Mouse (Mus musculus): ENCODE data around the gene Trim25.

The Trim25 gene

GRCm38 (mm10) chr11:88998974-88999722 lies at the start of gene Trim25:
Trim25 (plus strand) TSS chr11:88999376.
- DNase-seq = peak in 1 of 2 experiments; percentile 17

DNA sequence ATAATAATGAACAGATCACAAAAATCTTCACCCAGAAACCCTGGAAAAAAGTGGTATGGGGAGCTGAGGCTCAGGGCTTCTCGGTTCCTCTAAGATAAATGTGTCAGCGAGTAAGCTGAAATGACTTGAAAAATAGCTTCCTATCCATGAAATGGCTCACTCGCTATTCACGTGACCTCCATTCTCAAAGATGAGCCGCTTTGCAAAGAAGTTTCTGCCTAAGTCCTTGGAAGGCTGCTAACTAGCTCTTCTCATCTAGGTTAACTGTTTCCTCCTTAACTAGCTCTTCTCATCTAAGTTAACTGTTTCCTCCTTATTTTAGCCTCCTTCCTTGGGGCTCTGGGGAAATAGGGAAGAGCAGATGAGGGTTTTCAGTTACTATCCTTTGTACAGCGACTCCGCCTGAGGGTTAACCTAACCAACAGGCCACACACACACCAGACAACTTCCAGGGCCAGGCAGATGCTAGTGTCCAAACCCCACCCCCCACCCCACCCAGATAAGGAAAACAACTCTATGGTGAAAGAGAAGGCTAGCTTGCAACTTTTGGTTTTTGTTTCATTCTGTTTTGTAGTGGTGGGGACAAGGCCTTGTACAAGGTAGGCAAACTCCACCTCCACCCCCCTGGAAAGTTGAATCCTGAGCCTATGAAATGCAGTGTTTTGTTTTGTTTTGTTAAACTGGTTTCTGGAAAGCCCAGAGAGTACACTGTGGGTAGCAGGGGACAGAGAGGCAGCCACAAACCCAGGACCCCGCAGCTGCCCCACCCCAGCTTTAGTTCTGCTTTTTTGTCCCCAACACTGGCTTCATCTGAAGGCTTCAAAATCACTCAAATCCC lies 49.2 kb upstream of the Trim25 start:
- no peak for DNase-seq

GRCm38 (mm10) chr11:88950640-88951250 lies 48.4 kb upstream of the Trim25 start:
- no peak for DNase-seq

DNA sequence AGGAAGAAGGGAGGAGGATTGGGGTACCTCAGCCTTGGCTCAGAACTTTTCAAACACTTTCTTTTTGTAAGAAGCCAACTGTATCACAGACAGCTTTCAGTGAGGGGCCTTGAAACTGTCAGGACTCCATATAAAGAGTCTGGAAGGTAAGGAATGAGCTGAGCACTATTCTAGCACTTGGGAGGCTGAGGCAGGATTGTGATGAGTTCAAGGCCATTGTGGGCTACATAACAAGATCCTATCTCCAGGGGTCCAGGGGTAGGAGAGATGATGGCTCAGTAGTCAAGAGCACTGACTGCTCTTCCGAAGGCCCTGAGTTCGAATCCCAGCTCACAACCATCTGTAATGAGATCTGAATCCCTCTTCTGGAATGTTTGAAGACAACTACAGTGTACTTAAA lies 47.6 kb upstream of the Trim25 start:
- no peak for DNase-seq

GRCm38 (mm10) chr11:88952117-88952516 lies 47.1 kb upstream of the Trim25 start:
- no peak for DNase-seq

- DNase-seq = no peak
Observed at GRCm38 (mm10) chr11:88953582-88953981, 45.6 kb upstream of the Trim25 start.

DNA sequence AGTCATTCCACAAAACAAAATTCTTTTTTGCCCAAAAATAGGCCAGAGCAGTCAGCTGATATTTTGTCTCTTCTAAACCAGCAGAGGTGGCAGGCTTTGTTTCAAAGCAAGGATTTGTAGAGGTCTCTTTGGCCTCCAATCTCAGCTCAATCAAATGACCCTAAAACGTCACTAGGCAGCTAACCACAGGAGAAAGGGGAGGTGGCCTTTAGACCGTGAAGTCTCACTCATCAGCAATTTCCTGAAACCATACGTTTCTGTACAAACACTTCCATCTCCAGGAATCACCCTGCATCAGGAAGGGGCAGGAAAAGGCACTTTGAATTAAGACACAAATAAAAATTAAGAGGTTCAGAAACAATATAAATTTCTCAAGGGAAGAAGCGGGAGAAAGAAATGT lies 44.4 kb upstream of the Trim25 start:
- DNase-seq = no peak

GRCm38 (mm10) chr11:88955217-88955969 lies 43.8 kb upstream of the Trim25 start, which contains the start of gene Scpep1:
Scpep1 (minus strand) TSS chr11:88955465.
- DNase-seq = peak; percentile 96 to 97

DNA sequence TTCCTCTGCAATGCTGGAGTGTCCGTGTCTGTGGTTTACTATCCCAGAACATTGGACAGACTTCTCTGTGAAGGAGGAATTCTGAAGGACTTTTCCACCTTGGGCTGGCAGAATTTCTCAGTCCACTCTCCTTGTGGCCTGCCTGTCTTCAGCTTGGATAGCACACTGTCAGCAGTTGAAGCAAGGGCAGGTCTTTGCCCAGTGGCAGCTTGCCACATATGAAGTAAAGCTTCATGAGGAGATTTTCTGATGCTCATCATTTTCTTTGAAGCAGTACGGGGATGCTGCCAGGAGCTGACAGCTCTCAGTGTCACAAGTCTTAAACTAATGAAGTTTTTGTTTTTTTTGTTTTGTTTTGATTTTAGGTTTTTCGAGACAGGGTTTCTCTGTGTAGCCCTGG lies 40.3 kb upstream of the Trim25 start:
- no peak for DNase-seq

- DNase-seq = no peak
Observed at GRCm38 (mm10) chr11:88966881-88967361, 32.3 kb upstream of the Trim25 start, which contains the start of gene Elobl. Elobl (minus strand) TSS chr11:88966931.

- DNase-seq = no peak
Observed at GRCm38 (mm10) chr11:88970202-88970732, 28.9 kb upstream of the Trim25 start, which contains the start of gene Coil. Coil (plus strand) TSS chr11:88970252.

DNA sequence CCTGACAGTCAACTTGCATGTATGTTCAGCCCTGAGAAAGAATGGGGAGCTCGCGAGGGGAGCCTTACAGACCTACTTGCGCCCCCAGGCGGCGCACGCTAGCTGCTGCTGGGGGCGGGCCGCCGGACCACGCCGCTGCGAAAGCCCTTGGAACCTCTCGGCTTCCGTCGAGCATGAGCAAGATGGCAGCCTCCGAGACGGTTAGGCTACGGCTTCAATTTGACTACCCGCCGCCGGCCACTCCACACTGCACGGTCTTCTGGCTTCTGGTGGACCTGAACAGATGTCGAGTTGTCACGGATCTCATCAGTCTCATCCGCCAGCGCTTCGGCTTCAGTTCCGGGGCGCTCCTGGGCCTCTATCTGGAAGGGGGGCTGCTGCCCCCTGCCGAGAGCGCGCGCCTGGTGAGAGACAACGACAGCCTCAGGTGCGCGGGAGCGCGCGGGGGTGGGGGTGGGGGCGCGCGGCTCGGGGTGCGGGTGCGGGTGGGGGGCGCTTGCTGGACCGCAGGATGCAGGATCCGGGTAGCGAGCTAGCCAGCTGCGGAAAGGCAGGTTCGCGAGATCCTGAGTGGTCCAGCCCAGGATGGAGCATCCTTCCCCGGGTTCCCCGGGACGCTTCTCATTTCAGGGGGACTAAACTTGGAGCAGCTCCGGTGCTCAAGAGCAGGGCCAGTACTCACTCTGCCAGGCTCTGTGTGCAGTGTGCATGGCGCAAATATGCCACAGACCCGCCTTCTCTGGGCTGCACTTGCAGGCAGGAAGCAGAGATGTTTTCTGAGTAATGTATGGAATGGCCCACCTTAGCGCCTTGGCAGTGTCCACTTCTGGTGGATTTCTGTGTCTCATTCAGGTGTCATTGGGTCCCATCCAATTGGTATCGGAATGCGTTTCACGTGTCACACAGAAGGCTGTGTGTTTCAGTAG lies 25.1 kb upstream of the Trim25 start:
- peak; percentile 95 to 96 for DNase-seq

GRCm38 (mm10) chr11:88976320-88976719 lies 22.9 kb upstream of the Trim25 start:
- DNase-seq = no peak

GRCm38 (mm10) chr11:88977188-88977587 lies 22.0 kb upstream of the Trim25 start:
- DNase-seq = no peak

DNA sequence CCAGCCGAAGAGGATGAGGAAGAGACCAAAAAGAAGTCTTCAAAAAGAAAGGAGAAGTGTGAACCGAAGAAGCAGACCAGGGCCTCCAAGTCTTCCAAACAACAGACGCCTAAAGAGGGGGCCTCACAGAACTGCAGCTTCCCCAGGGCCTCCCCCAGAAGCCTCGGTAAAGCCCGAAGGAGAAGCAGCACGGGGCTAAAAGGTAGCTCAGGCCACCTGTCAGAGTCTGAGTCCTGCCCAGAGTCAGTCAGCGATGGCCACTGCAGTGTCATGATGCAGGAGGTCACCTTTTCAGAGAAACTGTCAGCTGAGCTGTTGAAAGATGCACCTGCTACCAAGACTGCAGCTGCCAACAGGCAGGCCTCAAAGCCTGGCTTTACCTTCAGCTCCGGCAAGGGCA lies 17.8 kb upstream of the Trim25 start:
- DNase-seq = no peak

DNA sequence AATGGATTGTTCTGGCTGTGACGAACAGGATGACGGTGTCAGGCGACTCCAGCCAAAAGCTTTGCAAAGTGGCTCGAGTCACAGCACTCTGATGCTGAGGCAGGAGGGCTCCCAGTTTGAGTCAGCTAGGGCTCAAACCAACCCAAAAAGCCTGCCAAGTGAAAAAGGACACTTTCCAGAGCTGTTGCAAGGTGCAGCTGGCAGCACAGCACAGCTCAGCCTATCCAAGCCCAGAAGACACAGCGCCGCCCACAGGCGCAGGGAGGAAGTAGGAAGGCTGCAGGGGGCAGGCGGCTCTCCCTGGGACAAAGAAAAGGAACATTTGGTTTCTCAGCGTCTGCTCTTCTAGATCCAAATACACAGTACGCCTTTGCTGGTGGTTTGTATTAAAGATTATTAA lies 12.6 kb upstream of the Trim25 start:
- DNase-seq = no peak

- DNase-seq = no peak
Observed at GRCm38 (mm10) chr11:88988956-88989355, 10.2 kb upstream of the Trim25 start.

DNA sequence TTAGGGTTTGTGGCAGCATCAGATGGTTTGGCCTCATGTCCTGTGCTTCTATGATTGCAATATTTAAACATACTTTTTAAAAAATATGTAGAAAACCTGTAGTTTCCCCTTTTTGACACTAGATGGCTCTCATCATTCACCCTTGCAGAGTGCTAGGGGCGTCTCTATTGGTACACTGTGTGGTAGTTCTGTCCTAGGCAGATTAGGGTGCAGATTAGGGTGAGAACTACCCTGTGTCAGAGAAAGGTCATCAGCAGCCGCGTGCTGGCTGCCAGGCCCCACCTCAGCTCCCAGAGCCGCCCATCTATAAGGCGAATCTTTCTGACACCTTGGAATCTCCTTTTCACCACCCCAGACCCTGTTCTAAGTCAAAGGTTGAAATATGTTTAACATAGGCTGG lies 9.6 kb upstream of the Trim25 start:
- DNase-seq = no peak

DNA sequence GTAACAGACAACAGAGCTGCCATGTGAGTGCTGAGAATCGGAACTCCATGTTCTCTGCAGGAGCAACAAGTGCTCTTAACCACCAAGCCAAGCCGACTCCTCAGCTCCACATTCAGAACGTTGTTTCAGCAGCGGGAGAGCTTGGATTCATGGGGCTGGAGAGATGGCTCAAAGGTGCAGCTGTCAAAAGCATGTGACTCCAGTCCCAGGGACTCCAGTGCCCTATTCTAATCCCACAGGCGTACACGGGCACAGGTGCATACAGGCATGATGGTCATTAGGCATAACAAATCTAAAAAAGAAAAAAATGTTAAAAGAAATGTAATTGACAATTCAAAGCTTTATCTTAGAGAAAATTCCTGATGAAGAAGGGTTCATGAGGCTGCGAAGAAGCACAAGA lies 6.0 kb upstream of the Trim25 start:
- DNase-seq = no peak

GRCm38 (mm10) chr11:88993625-88994024 lies 5.6 kb upstream of the Trim25 start:
- peak in 1 of 2 experiments; percentile 31 for DNase-seq

GRCm38 (mm10) chr11:88994492-88994891 lies 4.7 kb upstream of the Trim25 start:
- DNase-seq = no peak
